Mouse (Mus musculus) neural tube, embryonic 15.5 days (tissue): ENCODE results near the gene Elovl6. TPM values are rescaled to one million over a fixed set of nuclear protein-coding genes. Genes with fewer than 3 reads are reported as not detected.

ENCODE experiments used
- ATAC-seq: fragments of 200-750 bp; cut with Nextera tagmentation; 2 replicates; pipeline ENCODE4 v1.8.0; 2017; ENCODE audit warnings: mild to moderate bottlenecking, moderate TSS enrichment, moderate library complexity; ENCODE audit not compliant: low FRiP score
- H3K27ac ChIP-seq: fragments of 300-500 bp; sonication (generic); replicated peaks from 2 replicates; pipeline ENCODE4 v1.5.1; 2015; ENCODE audit warnings: mild to moderate bottlenecking, inconsistent platforms
- H3K27me3 ChIP-seq: fragments of 300-500 bp; sonication (generic); replicated peaks from 2 replicates; pipeline ENCODE4 v1.6.1; 2015; ENCODE audit warnings: inconsistent platforms
- H3K36me3 ChIP-seq: fragments of 300-500 bp; sonication (generic); 2 replicates; pipeline ENCODE4 v1.6.1; 2015; ENCODE audit warnings: inconsistent platforms
- H3K4me1 ChIP-seq: fragments of 300-500 bp; sonication (generic); 2 replicates; pipeline ENCODE4 v1.6.1; 2015; ENCODE audit warnings: inconsistent platforms
- H3K4me2 ChIP-seq: fragments of 300-500 bp; sonication (generic); 2 replicates; pipeline ENCODE4 v1.6.1; 2015; ENCODE audit warnings: inconsistent platforms, mild to moderate bottlenecking, moderate library complexity
- H3K4me3 ChIP-seq: fragments of 300-500 bp; sonication (generic); replicated peaks from 2 replicates; pipeline ENCODE4 v1.5.1; 2015; ENCODE audit warnings: mild to moderate bottlenecking, inconsistent platforms
- H3K9ac ChIP-seq: fragments of 300-500 bp; sonication (generic); replicated peaks from 2 replicates; pipeline ENCODE4 v1.6.1; 2015; ENCODE audit warnings: mild to moderate bottlenecking, inconsistent platforms
- H3K9me3 ChIP-seq: fragments of 300-500 bp; sonication (generic); replicated peaks from 2 replicates; pipeline ENCODE4 v1.6.1; 2016; ENCODE audit warnings: inconsistent platforms
- WGBS: fragments of 180-500 bp; shearing (Covaris S2); methylation state at CpG from one replicate; pipeline ENCODE4 v1.1.7; 2015; ENCODE audit warnings: mixed read lengths; 5-methylcytosine and 5-hydroxymethylcytosine counted together
- microRNA-seq: library from miRNA; unstranded; fragments of <30 nt; microRNA quantifications from one replicate; pipeline ENCODE4, GENCODE M21; 2017
- polyA plus RNA-seq: library from polyadenylated mRNA; unstranded; fragments of >200 nt; fragmentation: Nextera tagmentation; extraction: Ambion mirVana; gene quantifications from 2 replicates; pipeline ENCODE4 v1.2.1, GENCODE M21; 2015

The Elovl6 gene
- polyA plus RNA-seq, 1 experiment from 2014 or later = 41.6 TPM

DNA sequence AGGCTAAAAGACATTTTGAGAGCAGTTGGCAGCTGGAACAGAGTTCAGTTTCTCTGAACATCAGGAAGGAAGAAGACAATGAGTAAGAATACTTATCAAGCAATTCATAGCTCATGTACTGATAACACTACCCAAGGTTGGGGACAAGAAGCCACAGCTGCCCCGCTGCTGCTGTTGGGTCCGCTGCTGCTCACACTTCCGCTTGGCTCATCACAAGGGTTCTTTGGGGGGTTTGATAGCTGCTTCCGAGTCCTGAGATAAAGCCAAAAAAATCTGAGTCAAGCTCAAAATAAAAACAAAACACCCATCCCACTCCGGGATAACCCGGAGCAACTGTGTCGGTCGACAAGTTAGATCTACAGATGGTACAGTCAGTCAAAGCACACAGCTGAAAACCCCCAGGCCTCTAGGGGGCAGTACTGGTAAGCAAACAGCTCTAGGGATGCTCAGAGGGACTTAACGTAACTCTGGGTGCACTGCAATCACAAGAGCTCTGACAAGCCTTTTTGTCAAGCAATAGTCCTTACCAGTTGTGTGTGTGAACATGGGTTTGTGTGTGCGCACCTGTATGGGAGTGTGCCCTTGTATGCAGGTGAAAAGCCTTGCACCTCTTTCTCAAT, 151.0 kb downstream of the Elovl6 start:
- no peaks in the 10 kb centered on the region for H3K27me3 ChIP-seq
- H3K4me3 ChIP-seq = no peak overlapping the region
- H3K9me3 ChIP-seq = no peaks in the 10 kb centered on the region
- H3K4me2 ChIP-seq = no peak overlapping the region
- no peak overlapping the region for H3K9ac ChIP-seq
- H3K4me1 ChIP-seq = 0 out of 2 replicates have a peak, but pooled peaks cover 3% of the 10 kb centered on the region
- no peaks in the 10 kb centered on the region for H3K36me3 ChIP-seq
- H3K27ac ChIP-seq = no peak overlapping the region
- 92% methylated on average over 10 of the region's 10 CpGs for WGBS
- no peak for ATAC-seq

- no peaks in the 10 kb centered on the region for H3K9me3 ChIP-seq
- H3K36me3 ChIP-seq = no peaks in the 10 kb centered on the region
- WGBS = 81% methylated on average over 12 of the region's 12 CpGs
- 0 out of 2 replicates have a peak, but pooled peaks cover 3% of the 10 kb centered on the region for H3K4me1 ChIP-seq
- no peak overlapping the region for H3K27ac ChIP-seq
- no peaks in the 10 kb centered on the region for H3K27me3 ChIP-seq
- no peak overlapping the region for H3K4me3 ChIP-seq
- H3K9ac ChIP-seq = no peak overlapping the region
- no peak overlapping the region for H3K4me2 ChIP-seq
- ATAC-seq = no peak
Measured at GRCm38 (mm10) chr3:129686196-129686595, 154.0 kb downstream of the Elovl6 start.

DNA sequence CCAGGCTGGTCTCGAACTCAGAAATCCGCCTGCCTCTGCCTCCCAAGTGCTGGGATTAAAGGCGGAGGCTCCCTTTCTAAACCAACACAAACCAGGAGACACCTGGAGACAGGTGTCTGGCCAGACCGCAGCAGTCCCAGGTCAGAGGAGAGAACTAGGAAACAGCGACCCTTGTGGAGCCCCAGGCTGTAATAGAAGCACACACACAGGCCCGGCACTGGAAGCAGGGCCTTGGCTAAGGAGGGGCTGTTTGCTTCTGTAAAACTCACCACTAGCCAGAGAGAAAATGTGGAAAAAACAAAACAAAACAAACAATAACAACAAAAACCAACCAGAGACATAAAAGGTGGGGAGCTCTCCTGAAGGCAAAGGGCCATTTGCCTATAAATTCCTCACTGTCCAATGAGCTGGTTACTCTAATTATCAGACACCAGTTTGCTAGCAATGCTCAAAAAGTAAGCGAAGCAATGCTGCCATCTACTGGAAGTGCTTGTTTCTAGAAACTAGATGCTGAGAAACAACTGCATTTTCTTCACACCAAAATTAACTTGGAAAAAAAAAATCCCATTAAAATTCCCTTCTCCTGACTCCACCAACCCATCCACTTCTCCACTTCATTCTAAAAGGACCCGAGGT, 154.7 kb downstream of the Elovl6 start:
- Histone ChIP-seq H3K27me3 (no peaks in the 10 kb centered on the region), H3K9me3 (no peaks in the 10 kb centered on the region), H3K4me3 (no peak overlapping the region), H3K36me3 (no peaks in the 10 kb centered on the region), H3K27ac (no peak overlapping the region), H3K4me1 (0 out of 2 replicates have a peak, but pooled peaks cover 3% of the 10 kb centered on the region), H3K9ac (no peak overlapping the region), H3K4me2 (no peak overlapping the region)
- ATAC-seq = peak; percentile 75; the same call in 1 of the 2 replicates
- 50% methylated on average over 8 of the region's 8 CpGs for WGBS

GRCm38 (mm10) chr3:129687429-129687828, 155.3 kb downstream of the Elovl6 start:
- Histone ChIP-seq H3K4me2 (no peak overlapping the region), H3K27me3 (no peaks in the 10 kb centered on the region), H3K36me3 (no peaks in the 10 kb centered on the region), H3K9ac (no peak overlapping the region), H3K9me3 (no peaks in the 10 kb centered on the region), H3K27ac (no peak overlapping the region), H3K4me3 (no peak overlapping the region), H3K4me1 (0 out of 2 replicates have a peak, but pooled peaks cover 3% of the 10 kb centered on the region)
- 73% methylated on average over 5 of the region's 5 CpGs for WGBS
- no peak for ATAC-seq

Small RNA genes lying within 50 kb of the gene (microRNA-seq; reads per million reads assigned to microRNA genes)
- gene Gm24515 = not detected

Other genes with a start within 250 kb of the Elovl6 start
- 3.0 and 7.8 TPM in 2 replicates for gene Enpep, start 199.6 kb upstream of the Elovl6 start, polyA plus RNA-seq
- 1.6 TPM in 2 replicates for gene Egf, start 223.0 kb downstream of the Elovl6 start, polyA plus RNA-seq